In the genomic region with DNA sequence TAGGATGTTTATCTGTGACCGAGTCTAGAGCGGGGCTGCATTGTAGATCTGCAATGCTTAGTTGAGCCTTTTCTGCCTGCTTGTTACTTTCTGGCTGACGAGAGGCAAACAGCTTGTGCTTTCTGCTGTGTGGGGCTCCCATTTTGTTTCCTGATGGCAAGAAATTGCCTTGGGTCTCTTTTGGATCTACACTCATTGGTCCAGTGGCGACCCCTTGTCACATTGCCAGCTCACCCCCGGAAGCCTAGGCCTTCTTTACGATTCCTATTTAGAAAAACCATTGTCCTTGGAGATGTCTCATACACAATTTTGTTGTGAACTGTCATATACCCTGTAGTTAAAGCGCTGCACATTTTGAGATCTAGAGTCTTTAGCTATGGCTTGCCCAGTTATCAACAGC, we compare ENCODE assay signal across 21 mouse cellular contexts. TPM values are rescaled to one million over a fixed set of nuclear protein-coding genes. Genes with fewer than 3 reads are reported as not detected.
"Had no signal": no experiment of that assay in that cellular context is flagged by ENCODE, and none has a peak within 500 bp of the region (broad histone marks: within the 10 kb centered on the region; RNA-seq: fewer than 3 reads in every experiment).

No protein-coding gene starts in this region.

- DNase-seq: liver; liver, embryonic 13.5 days; liver, postnatal 0 days; lung, adult 18-20 months; lung, adult 2 months; lung, embryonic 14.5 days; lung, postnatal 10 days; lung, postnatal 14 days; lung, postnatal 36 days; lung, postnatal 4 days; midbrain, embryonic 14.5 days had no signal

RNA-seq across cellular contexts. Expression of a gene that starts 4.2 kb away (rescaled TPM):
- total RNA-seq: left cerebral cortex, postnatal 10 days; left cerebral cortex, postnatal 14 days; left cerebral cortex, postnatal 25 days; left cerebral cortex, postnatal 36 days; liver, adult 2 months; megakaryocyte progenitor cell, adult 5-6 weeks; megakaryocyte, adult 5-6 weeks; megakaryocyte-erythroid progenitor cell, adult 5-6 weeks; midbrain, postnatal 0 days; monocyte, adult 5-6 weeks had no signal

RNA-seq across cellular contexts. Expression of a gene that starts 50.7 kb away (rescaled TPM):
- total RNA-seq: megakaryocyte, adult 5-6 weeks; monocyte, adult 5-6 weeks had no signal
